Mouse (Mus musculus) ES-Bruce4 (cell line): Measurements from ENCODE around the gene Mtg2. TPM values are rescaled to one million over a fixed set of nuclear protein-coding genes. Genes with fewer than 3 reads are reported as not detected.
A peak's percentile ranks its signal among the peaks of the same experiment; 100 is the strongest.

ENCODE experiments used
- H3K27ac ChIP-seq: 2 replicates; pipeline ENCODE4 v1.5.1; 2012; ENCODE audit warnings: low read length, inconsistent platforms; ENCODE audit not compliant: insufficient read depth
- H3K27me3 ChIP-seq: 2 replicates; pipeline ENCODE4 v1.6.1; 2012; ENCODE audit warnings: mild to moderate bottlenecking, low read length, inconsistent platforms; ENCODE audit not compliant: control insufficient read depth, poor library complexity, insufficient read depth, severe bottlenecking
- H3K36me3 ChIP-seq: 2 replicates; pipeline ENCODE4 v1.6.1; 2012; ENCODE audit warnings: inconsistent platforms, mild to moderate bottlenecking, low read length, moderate library complexity; ENCODE audit not compliant: control insufficient read depth, poor library complexity, insufficient read depth, severe bottlenecking
- H3K4me1 ChIP-seq: one replicate; pipeline ENCODE4 v1.8.1; 2011; ENCODE audit warnings: low read length; ENCODE audit not compliant: control insufficient read depth, insufficient read depth
- H3K4me3 ChIP-seq: 2 replicates; pipeline ENCODE4 v1.5.1; 2011; ENCODE audit warnings: low read depth, mild to moderate bottlenecking, low read length
- H3K9ac ChIP-seq: 2 replicates; pipeline ENCODE4 v1.6.1; 2012; ENCODE audit warnings: low read depth, mild to moderate bottlenecking, inconsistent platforms; ENCODE audit not compliant: poor library complexity, severe bottlenecking
- H3K9me3 ChIP-seq: replicated peaks from 2 replicates; pipeline ENCODE4 v1.6.1; 2012; ENCODE audit warnings: mild to moderate bottlenecking, low read length, inconsistent platforms; ENCODE audit not compliant: control insufficient read depth, poor library complexity, insufficient read depth, severe bottlenecking
- CTCF ChIP-seq: IDR thresholded peaks from one replicate; pipeline ENCODE4 v1.8.1; 2011; ENCODE audit warnings: low read depth, low read length
- EP300 ChIP-seq: IDR thresholded peaks from 2 replicates; pipeline ENCODE4 v1.6.1; 2011; ENCODE audit warnings: low read depth, low read length; ENCODE audit not compliant: insufficient read depth
- POLR2A ChIP-seq: IDR thresholded peaks from one replicate; pipeline ENCODE4 v1.8.1; 2011; ENCODE audit warnings: low read length; ENCODE audit not compliant: insufficient read depth
- polyA plus RNA-seq: library from polyadenylated mRNA; stranded (reverse); fragments of >200 nt; gene quantifications from 2 replicates; pipeline ENCODE4 v1.2.4, GENCODE M21; 2011; ENCODE audit warnings: low read depth; ENCODE audit not compliant: missing spikeins, insufficient read depth, insufficient read length

Gene Mtg2
- polyA plus RNA-seq, 1 experiment: 14.7 TPM

DNA sequence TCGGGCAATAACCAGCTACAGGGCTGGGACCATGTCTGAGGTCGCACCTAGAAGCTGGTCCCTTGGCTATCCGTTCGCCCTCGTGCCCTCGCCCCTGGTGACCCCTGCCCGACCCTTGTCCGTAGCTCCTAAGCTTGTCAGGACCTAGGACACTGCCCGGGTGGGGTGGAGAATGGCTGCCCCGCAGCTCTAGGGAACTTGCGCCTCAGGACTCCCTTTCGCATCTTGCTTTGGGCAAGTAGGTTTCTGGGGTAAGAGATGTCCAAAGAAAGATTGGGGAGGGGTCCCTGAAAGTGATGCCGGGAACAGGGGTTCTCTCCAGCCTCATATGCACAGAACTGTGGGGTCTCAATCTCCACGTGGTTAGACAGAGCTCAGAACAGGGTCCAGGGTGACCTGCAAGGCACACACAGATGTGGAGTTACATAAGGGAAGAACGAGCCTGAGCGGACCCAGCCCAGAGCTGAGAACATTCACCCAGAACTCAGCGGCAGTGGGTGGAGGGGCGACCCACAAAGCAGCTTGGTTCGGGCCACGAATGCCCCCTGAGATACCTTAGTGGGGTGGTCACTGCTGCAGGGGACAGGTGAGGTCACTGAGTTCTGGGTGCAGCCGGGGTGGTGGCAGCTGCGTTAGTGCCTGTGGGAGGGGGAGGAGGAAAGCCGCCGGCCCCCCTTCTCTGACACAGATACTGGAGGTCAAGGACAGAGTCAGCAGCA, 34.4 kb downstream of the Mtg2 start:
- no peaks in the 10 kb centered on the region for H3K9me3 ChIP-seq
- no peak overlapping the region for H3K9ac ChIP-seq
- no peaks in the 10 kb centered on the region for H3K27me3 ChIP-seq
- H3K36me3 ChIP-seq: no peaks in the 10 kb centered on the region
- no peak overlapping the region for H3K27ac ChIP-seq
- TF ChIP-seq POLR2A (no peak), CTCF (no peak), EP300 (no peak)
- H3K4me3 ChIP-seq: peak overlapping the region; percentile 36
- peaks cover 2% of the 10 kb centered on the region for H3K4me1 ChIP-seq

DNA sequence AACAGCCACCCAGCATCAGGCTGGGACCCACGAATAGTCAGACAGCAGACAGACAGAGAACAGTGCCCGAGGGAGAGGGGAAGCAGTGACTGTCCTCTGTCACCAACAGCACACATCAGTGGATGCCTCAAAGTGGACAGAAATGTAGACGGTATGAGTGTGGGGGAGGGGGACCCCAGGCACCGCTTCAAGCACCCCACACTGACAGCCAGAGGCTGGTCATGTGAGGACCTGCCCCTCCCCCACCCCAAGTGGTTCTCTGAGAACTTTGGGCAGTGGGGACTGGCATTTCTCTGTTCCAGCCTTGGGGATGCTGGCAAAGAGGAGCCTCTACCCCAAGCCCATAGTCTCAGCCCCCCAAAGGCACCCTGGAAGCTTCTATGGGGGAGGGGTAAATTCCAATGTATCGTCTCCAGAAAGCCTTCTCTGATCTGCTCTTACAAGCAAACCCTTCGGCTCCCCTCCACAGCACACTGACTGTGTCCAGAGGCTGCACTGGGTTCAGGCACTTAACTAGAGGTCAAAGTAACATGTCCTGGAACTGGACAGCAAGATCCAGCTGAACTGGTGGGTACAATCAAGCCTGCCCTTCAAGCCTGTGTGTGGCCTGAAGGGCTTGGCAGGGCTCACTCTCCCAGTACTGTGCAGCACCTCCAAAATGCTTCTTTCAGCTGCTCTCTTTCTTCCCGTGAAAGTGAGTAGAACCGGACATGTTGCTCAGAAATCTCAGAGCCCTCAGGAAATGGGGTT, 35.2 kb downstream of the Mtg2 start:
- no peak overlapping the region for H3K4me3 ChIP-seq
- H3K27ac ChIP-seq: no peak overlapping the region
- no peaks in the 10 kb centered on the region for H3K27me3 ChIP-seq
- H3K36me3 ChIP-seq: no peaks in the 10 kb centered on the region
- no peak for TF ChIP-seq CTCF
- TF ChIP-seq POLR2A: no peak
- TF ChIP-seq EP300: no peak
- no peaks in the 10 kb centered on the region for H3K9me3 ChIP-seq
- peaks cover 2% of the 10 kb centered on the region for H3K4me1 ChIP-seq
- H3K9ac ChIP-seq: no peak overlapping the region

DNA sequence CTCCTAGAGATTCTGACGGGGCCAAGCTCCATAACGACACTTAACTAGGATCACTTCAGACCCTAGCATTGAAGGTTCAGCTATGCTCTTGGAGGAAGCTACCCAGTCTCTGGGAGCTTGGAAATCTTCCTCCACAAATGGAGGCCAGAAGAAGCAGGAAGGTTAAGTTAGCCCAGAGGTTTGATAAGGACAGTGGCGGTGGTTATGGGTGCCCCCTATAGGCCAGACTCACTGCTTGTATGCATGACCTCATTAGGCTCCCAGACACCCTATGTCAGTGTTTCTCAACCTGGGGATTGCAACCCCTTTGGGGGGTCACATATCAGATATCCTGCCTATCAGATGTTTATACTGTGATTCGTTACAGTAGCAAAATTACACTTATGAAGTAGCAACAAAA, 36.7 kb downstream of the Mtg2 start:
- no peak overlapping the region for H3K9ac ChIP-seq
- H3K36me3 ChIP-seq: no peaks in the 10 kb centered on the region
- no peak overlapping the region for H3K27ac ChIP-seq
- H3K4me1 ChIP-seq: peaks cover 2% of the 10 kb centered on the region
- H3K9me3 ChIP-seq: no peaks in the 10 kb centered on the region
- TF ChIP-seq EP300 (no peak), CTCF (peak; percentile 54)
- no peak overlapping the region for H3K4me3 ChIP-seq
- H3K27me3 ChIP-seq: no peaks in the 10 kb centered on the region

DNA sequence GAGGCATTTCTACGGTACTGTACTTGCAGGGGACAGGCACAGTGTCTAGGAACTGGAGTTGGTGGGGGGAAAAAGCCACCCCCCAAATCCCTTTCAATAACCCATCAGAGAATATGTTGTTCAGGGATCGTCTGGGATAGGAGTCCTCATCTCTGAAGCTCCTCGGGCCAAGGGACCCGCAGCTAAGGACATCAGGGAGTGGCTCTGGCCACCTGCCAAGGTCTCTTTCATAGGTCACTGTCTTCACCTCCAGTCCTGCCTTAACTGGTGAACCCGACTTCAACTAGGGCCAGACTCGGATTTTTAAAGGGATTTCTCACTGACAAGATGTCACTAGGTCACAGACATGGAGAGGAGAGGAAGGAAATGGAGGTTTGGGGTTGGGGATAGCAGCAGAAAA, 37.9 kb downstream of the Mtg2 start:
- Histone ChIP-seq H3K9me3 (no peaks in the 10 kb centered on the region), H3K36me3 (no peaks in the 10 kb centered on the region), H3K9ac (no peak overlapping the region), H3K27ac (no peak overlapping the region), H3K4me1 (peaks cover 2% of the 10 kb centered on the region), H3K27me3 (no peaks in the 10 kb centered on the region), H3K4me3 (no peak overlapping the region)
- TF ChIP-seq POLR2A (no peak), EP300 (no peak), CTCF (no peak)

DNA sequence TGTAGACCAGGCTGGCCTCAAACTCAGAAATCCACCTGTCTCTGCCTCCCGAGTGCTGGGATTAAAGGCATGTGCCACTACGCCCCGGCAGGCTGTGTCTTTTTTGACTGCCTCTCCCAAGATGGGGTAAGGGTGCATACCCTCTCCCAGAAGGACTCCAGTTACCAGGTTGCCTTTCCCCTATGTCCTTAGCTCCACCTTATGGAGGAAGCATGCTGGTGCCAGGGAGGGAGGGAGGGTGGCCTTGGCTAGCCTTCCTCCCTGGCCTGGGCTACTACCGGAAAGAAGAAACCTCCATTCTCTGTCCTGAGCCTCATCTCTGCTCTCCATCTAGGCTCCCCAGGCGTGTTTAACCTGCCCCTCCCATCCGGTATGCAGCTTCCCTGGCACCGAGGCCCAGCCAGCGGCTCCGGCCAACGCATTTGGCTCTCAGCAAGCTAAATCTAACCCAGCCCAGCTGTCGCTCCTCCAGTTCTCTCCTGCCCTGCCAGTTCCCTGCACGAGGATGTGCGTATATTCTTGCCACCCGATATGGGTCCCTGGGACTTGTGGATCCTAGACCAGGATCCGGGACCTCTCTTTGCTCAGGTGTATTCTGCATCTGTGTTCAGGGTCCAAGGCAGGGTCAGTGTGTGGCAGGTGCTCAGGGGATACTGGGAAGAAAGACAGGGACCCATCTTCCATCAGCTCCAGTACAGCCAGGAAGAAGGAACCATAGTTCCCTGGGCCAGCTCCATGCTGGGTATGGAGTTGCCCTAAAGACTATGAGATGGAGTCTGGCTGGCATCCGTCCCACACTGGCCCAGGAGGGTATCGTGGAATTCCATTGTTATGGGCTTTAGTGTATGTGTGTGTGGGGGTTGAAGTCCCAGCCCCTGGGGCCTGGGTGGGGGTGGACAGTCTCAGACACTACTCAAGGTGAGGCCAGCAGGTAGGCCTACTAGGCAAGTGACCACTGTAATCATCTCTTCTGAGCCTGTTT, 43.8 kb downstream of the Mtg2 start:
- no peaks in the 10 kb centered on the region for H3K27me3 ChIP-seq
- TF ChIP-seq CTCF: peak; percentile 12
- no peak for TF ChIP-seq POLR2A
- TF ChIP-seq EP300: no peak
- H3K27ac ChIP-seq: no peak overlapping the region
- no peaks in the 10 kb centered on the region for H3K36me3 ChIP-seq
- H3K9ac ChIP-seq: no peak overlapping the region
- no peaks in the 10 kb centered on the region for H3K9me3 ChIP-seq
- no peak overlapping the region for H3K4me3 ChIP-seq
- peaks cover 9% of the 10 kb centered on the region for H3K4me1 ChIP-seq
